Mouse (Mus musculus): ENCODE results near the gene Olfr589.
"Not testable (repeated sequence)": the region's sequence is repeated elsewhere in the genome, so short reads cannot be mapped to it uniquely, and the experiment has no call there.

The Olfr589 gene

DNA sequence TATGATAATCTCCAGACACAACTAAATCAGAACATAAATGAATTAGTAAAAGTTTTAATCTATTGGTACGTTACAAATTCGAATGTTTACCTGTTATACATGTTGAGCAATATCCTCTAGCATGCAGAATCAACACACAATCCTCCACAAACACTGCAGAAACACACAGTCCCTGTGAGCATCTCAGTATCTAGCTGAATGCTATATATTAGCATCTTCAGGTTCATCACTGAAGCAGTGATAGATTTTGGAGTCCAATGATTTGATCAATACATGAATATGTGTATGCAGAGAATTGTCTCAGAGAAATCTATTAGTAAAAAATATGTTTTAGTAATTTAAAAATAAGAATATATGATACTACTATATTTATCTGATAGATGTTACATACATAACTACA, at the start of gene Olfr589:
TSS of gene Olfr589 (minus strand) at position 101 of the 400 bp plus-strand sequence.
- DNase-seq (ENCODE audit: low spot score in 2 of 2) = no peak

DNA sequence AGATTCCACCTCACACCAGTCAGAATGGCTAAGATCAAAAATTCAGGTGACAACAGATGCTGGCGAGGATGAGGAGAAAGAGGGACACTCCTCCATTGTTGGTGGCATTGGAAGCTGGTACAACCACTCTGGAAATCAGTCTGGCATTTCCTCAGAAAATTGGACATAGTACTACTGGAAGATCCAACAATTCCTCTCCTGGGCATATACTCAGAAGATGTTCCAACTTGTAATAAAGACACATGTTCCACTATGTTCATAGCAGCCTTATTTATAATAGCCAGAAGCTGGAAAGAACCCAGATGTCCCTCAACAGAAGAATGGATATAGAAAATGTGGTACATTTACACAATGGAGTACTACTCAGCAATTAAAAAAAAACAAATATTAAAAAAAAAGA, 28.3 kb upstream of the Olfr589 start, which contains the start of gene Olfr592:
TSS of gene Olfr592 (plus strand) at position 301 of the 400 bp plus-strand sequence.
- not testable (repeated sequence) for DNase-seq (ENCODE audit: low spot score in 2 of 2)

DNA sequence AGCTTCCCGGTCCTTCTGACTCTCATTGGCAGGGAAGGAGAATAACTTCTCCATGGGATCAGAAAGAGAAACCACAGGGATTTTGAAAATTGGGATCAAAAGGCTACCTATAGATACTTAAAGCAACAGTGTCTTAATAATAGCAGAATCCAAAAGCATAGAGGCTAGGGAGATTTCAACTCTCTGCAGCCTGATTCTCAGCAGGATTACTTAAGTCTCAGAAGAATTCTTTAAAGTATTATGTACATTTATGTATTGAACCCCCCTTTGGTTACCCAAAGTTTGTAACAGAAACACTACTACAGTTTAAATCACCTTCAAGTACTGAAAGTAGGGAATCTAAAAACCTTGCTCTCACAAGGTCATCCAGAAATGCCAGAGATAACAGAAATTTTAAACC, 22.1 kb upstream of the Olfr589 start, which contains the start of gene Olfr591:
TSS of gene Olfr591 (minus strand) at position 101 of the 400 bp plus-strand sequence.
- DNase-seq (ENCODE audit: low spot score in 2 of 2) = no peak

DNA sequence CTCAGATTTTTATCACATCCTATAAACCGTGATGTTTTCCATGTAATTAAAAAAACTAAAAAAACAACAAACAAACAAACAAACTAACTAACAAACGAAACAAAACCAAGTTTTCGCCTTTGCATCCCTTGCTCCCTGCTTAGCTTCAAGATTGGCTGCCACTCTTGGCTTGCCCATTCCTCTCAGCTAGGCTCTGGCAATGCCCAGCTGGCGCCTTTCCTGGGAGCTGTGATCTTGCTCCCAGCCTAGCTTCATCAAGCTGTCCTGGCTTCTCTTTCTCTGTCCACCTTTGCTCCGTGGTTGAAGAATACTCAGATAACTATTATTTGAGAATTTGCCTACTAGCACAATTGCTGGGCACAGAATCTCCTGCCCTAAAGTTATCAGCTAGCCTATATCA, 13.5 kb upstream of the Olfr589 start:
- no peak for DNase-seq (ENCODE audit: low spot score in 2 of 2)

DNA sequence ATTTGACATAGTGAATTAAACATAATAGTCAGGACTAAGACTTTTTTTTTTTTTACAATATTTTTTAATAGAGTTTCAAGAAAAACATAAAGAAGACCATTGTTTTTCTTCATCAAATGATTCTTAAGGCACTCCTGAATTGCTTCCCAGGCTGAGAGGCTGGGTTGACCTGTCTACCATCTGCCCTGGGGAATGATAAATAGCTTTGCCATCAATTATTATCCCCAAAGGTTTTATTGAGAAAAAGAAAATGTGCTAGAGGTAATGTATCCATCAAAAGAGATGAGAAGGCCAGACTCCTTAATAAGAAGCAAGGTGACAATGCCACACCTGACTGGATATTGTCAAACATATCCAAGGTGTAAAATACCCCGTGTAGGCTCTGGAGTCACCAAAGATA, 15.6 kb downstream of the Olfr589 start, which contains the start of gene Olfr588-ps1:
TSS of gene Olfr588-ps1 (plus strand) at position 301 of the 400 bp plus-strand sequence.
- DNase-seq (ENCODE audit: low spot score in 2 of 2) = no peak

DNA sequence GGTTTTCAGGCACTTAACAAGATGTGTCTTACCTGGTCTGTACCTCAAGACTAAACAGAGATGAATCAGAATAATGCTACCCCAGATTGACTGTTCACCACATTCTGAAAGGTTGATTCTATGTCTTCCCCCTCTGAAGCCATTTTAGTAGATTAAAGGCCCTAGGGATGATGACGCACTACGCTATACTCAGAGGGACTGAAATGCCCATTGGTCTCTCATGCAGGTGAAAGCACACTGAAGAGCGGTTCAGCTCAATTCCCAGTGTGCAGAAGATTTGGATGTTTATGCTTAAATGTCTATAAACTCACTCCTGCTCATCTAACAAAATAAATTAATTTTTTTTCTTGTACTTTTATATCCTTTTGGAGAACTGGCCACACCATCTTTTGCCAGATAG, 30.6 kb downstream of the Olfr589 start, which contains the start of gene Olfr586:
TSS of gene Olfr586 (minus strand) at position 101 of the 400 bp plus-strand sequence.
- DNase-seq (ENCODE audit: low spot score in 2 of 2) = no peak

DNA sequence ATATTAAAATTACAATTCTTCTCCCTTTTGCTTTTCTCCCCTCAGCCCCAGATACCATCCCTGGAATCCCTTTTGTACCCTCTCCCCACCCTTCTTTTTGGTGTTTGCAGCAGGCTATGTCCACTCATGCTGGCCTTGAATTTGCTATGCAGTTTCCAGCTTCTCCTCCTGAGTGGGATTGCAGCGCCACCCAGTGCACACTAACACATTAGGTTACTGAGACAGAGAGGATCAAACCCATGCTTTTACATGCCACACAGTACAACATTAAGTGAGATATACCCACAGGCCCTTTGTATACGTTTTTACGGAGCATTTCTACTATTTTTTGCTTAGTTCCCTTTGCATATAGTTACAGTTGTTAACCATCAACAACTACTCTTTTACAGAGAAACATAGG, 36.8 kb downstream of the Olfr589 start:
- no peak for DNase-seq (ENCODE audit: low spot score in 2 of 2)

Data from thymus, postnatal 10 days (tissue).